Mouse (Mus musculus): ENCODE data around the gene AV320801. TPM values are rescaled to one million over a fixed set of nuclear protein-coding genes. Genes with fewer than 3 reads are reported as not detected.
"Not testable (repeated sequence)": the region's sequence is repeated elsewhere in the genome, so short reads cannot be mapped to it uniquely, and the experiment has no call there.

The AV320801 gene
- not detected for total RNA-seq (2021)
- long read RNA-seq = 0 reads

- not testable (repeated sequence) for DNase-seq (ENCODE audit: low spot score in 2 of 2)
Measured at GRCm38 (mm10) chrX:135494288-135494687, at the start of gene AV320801. TSS of gene AV320801 (plus strand) at chrX:135494588.

- not testable (repeated sequence) for DNase-seq (ENCODE audit: low spot score in 2 of 2)
Measured at GRCm38 (mm10) chrX:135464160-135464559, 30.2 kb upstream of the AV320801 start.

DNA sequence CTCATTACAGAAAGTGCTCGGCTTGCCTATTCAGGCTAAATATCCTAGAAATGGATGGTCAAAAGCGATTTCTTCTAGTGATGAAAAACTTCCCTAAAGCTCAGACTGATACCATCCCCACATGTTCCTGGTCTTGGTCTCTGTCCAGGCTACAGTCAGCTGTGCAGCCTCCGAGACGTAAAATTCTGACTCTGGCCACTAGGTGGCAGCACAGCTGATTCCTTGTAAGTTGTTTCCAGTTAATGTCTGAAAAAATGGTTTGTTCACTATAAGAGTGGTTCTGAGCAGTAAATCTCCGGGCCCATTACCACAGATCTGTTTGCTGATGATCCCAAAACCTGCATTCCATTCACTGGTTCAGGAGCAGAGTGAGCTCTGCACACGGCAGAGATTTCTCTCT is 12.5 kb upstream of the AV320801 start:
- DNase-seq (ENCODE audit: low spot score in 2 of 2) = not testable (repeated sequence)

DNA sequence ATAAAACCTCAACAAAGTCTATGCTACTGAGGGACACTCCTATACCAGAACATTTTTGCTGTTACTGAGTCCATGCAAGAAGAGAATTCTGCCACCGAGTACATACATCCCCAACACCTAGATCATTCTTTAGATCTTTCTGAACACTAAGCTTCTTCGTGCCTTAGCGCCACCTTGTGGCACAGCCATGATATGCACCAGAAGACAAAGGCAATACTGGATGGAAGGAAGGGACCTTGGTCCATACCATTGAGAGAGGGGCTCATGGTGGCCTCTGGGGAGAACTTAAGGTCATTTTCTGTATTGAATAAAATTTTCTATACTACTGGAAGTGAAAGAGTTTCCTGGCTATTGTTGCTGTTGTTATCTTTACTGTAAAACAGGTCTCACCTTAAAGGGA is 11.2 kb upstream of the AV320801 start:
- DNase-seq (ENCODE audit: low spot score in 2 of 2) = not testable (repeated sequence)

Other genes starting within 250 kb of the AV320801 start
- not detected for gene Pramel3, start 192.3 kb upstream of the AV320801 start, total RNA-seq (2021)
- not detected for gene Gm5128, start 121.3 kb upstream of the AV320801 start, total RNA-seq (2021)
- under 1 TPM in 1 of 2 experiments, not detected in 1; 0.11 TPM for gene Gm7903, start 60.8 kb upstream of the AV320801 start, total RNA-seq (2021)
- not detected for gene Nxf7, start 104.2 kb downstream of the AV320801 start, total RNA-seq (2021)
- gene Prame, start 133.1 kb downstream of the AV320801 start, total RNA-seq (2021) = not detected
- not detected for gene Tcp11x2, start 199.2 kb downstream of the AV320801 start, total RNA-seq (2021)
- gene Tmsb15a, start 230.7 kb downstream of the AV320801 start, total RNA-seq (2021) = not detected
- 10 to 100 TPM; 29.8 to 32.9 TPM for gene Armcx5, start 248.1 kb downstream of the AV320801 start, total RNA-seq (2021)
- gene Gprasp1, start 248.1 kb downstream of the AV320801 start, total RNA-seq (2021) = 100 to 1,000 TPM; 326 to 346 TPM